Mouse (Mus musculus): Measurements from ENCODE around the gene Prn. TPM values are rescaled to one million over a fixed set of nuclear protein-coding genes. Genes with fewer than 3 reads are reported as not detected.

Gene Prn
- 0.35 TPM in 1 of 2 replicates, not detected in the other for polyA plus RNA-seq (2016; fragmentation: Nextera tagmentation; extraction: Ambion mirVana)

GRCm38 (mm10) chr2:131909683-131910572, at the start of gene Prn, which contains the start of gene Prnp:
Prn (plus strand) TSS chr2:131909957.
Prnp (plus strand) TSS chr2:131909928.
- Histone ChIP-seq H3K27me3 (ENCODE audit: insufficient read depth, poor library complexity, severe bottlenecking) (no peaks in the 10 kb centered on the region), H3K36me3 (no peaks in the 10 kb centered on the region), H3K9me3 (no peaks in the 10 kb centered on the region), H3K4me3 (peak within 1 kb of the TSS; percentile 86), H3K27ac (peak within 1 kb of the TSS; percentile 90), H3K4me1 (peaks cover 35% of the 10 kb centered on the region)
- peak; percentile 96 for DNase-seq (ENCODE audit: low spot score)
- 6% methylated on average over 52 of the region's 52 CpGs for WGBS

DNA sequence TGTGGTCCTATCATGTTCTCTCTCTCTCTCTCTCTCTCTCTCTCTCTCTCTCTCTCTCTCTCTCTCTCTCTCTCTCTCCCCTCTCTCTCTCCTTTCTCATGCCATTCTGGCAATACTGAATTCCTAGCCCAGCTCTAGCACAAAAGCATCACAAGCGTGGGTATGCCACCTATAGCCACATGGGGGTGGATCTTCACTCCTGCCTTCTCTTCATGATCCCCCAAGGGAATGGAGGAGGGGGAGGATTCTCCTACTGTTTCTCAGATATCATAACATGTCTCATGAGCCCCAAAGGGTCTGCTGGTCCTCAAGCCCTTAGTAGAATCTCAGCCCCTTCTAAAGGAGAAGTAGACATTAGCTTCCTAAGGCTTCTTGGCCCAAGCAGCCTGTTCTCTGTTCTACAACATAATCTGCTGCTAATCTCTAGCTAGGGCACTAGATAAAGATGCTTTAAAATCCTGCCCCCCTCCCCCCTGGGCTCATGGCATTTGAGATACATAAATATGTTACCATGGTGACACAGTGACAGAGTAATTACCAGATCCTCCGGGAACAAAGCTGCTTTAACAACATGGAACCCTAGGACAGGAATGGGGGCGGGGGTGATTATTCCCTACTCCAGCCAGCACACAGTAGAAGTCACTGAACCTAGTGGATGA, 47.0 kb upstream of the Prn start:
- no peak for DNase-seq (ENCODE audit: low spot score)
- H3K36me3 ChIP-seq = no peaks in the 10 kb centered on the region
- H3K4me3 ChIP-seq = no peak overlapping the region
- WGBS = 65% methylated on average over 3 of the region's 3 CpGs
- H3K4me1 ChIP-seq = peaks cover 14% of the 10 kb centered on the region
- H3K27me3 ChIP-seq (ENCODE audit: insufficient read depth, poor library complexity, severe bottlenecking) = no peaks in the 10 kb centered on the region
- H3K27ac ChIP-seq = no peak overlapping the region
- no peaks in the 10 kb centered on the region for H3K9me3 ChIP-seq

GRCm38 (mm10) chr2:131863472-131863871, 46.3 kb upstream of the Prn start:
- Histone ChIP-seq H3K27me3 (ENCODE audit: insufficient read depth, poor library complexity, severe bottlenecking) (no peaks in the 10 kb centered on the region), H3K27ac (no peak overlapping the region), H3K4me3 (no peak overlapping the region), H3K36me3 (no peaks in the 10 kb centered on the region), H3K9me3 (no peaks in the 10 kb centered on the region), H3K4me1 (peaks cover 11% of the 10 kb centered on the region)
- 57% methylated on average over 3 of the region's 3 CpGs for WGBS
- DNase-seq (ENCODE audit: low spot score) = no peak

DNA sequence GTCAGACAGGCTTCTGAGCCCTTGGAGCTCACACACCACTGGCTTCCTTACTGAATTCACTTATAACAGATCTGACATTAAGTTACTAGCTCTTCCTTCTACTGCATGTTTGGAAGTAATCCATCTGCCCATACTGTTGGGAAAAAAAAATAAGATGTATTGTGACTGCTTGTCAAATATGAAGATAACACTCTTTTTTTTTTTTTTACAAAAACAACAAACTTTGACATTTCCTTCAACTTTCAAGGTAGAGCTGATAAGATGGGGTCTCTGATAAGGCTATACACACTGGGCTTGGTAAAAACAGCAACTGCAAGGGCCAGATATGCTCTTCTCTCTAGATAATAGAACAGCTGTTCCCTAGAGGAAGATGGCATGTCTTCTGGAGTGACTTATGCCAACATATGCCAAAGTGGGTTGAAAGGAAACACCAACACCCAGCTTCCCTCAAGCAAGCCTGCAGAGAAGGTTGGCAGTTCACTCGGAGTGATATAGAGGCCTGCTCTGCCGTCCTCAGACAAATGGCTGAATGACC, 45.4 kb upstream of the Prn start:
- no peaks in the 10 kb centered on the region for H3K36me3 ChIP-seq
- DNase-seq (ENCODE audit: low spot score) = no peak
- no peak overlapping the region for H3K4me3 ChIP-seq
- no peaks in the 10 kb centered on the region for H3K9me3 ChIP-seq
- 77% methylated on average over 2 of the region's 2 CpGs for WGBS
- no peak overlapping the region for H3K27ac ChIP-seq
- H3K27me3 ChIP-seq (ENCODE audit: insufficient read depth, poor library complexity, severe bottlenecking) = no peaks in the 10 kb centered on the region
- peaks cover 11% of the 10 kb centered on the region for H3K4me1 ChIP-seq

GRCm38 (mm10) chr2:131866676-131867075, 43.1 kb upstream of the Prn start:
- no peak overlapping the region for H3K4me3 ChIP-seq
- no peaks in the 10 kb centered on the region for H3K36me3 ChIP-seq
- no peaks in the 10 kb centered on the region for H3K27me3 ChIP-seq (ENCODE audit: insufficient read depth, poor library complexity, severe bottlenecking)
- no peaks in the 10 kb centered on the region for H3K9me3 ChIP-seq
- DNase-seq (ENCODE audit: low spot score) = no peak
- peaks cover 11% of the 10 kb centered on the region for H3K4me1 ChIP-seq
- no peak overlapping the region for H3K27ac ChIP-seq

DNA sequence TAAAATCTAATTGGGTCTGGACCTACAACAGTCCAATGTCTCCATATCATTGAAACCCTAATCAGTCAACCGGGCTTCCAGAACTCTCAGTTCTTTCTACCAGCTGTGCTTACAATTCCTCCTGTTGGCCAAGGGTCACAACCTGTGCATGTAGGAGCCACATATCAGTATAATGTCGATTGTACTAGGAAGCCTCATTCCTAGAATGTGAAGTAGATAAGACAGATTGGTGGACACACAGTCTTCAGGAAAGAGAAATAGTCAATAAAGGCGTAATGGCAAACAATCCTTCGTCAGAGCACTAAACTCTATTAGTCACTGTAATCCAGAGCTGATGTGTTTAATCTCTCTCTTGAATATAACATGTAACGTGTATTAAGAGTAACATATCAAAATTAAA, 40.8 kb upstream of the Prn start:
- Histone ChIP-seq H3K36me3 (no peaks in the 10 kb centered on the region), H3K4me1 (no peaks in the 10 kb centered on the region), H3K9me3 (0 out of 2 replicates have a peak, but pooled peaks cover 3% of the 10 kb centered on the region), H3K4me3 (no peak overlapping the region), H3K27me3 (ENCODE audit: insufficient read depth, poor library complexity, severe bottlenecking) (no peaks in the 10 kb centered on the region), H3K27ac (no peak overlapping the region)
- WGBS = 81% methylated on average over 5 of the region's 5 CpGs
- DNase-seq (ENCODE audit: low spot score) = no peak

- Histone ChIP-seq H3K4me3 (no peak overlapping the region), H3K27ac (no peak overlapping the region), H3K9me3 (0 out of 2 replicates have a peak, but pooled peaks cover 3% of the 10 kb centered on the region), H3K36me3 (no peaks in the 10 kb centered on the region), H3K27me3 (ENCODE audit: insufficient read depth, poor library complexity, severe bottlenecking) (no peaks in the 10 kb centered on the region), H3K4me1 (no peaks in the 10 kb centered on the region)
- DNase-seq (ENCODE audit: low spot score) = no peak
- 50% methylated on average over 1 of the region's 1 CpGs for WGBS
These were observed 36.4 kb upstream of the Prn start for GRCm38 (mm10) chr2:131873376-131873775.

DNA sequence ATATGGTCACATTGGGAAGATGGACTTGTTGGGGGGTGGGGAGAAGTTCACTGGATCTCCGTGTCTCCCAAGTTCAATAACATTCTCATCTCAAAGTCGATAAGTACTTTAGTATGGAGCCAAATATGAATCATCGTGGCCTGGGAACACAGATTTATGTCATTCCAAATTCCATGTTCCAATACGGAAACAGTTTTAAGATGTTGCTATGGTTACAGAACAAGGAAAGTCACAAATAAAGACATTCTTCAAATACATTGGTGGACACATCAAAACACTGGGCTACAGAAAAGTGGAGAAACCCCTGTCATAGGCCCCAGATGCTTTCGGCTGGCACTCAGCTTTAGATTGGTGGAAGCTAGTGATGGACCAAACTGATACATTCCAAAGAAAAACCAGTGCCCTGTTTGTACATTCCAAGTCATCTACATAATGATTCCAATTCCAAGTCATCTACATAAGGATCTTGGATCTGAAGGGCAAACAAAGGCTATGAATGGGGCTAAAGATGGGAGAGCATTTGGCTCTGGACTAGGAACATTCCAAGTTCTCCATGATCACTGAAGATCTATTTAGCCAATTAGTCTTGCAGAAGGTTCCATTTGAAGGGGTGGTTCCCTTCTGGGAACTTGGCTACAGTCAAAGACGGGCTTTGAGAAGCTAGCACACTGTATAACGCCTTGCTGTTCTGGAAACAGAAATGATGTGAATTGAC, 33.0 kb upstream of the Prn start:
- 89% methylated on average over 7 of the region's 7 CpGs for WGBS
- DNase-seq (ENCODE audit: low spot score) = no peak
- H3K4me1 ChIP-seq = no peaks in the 10 kb centered on the region

DNA sequence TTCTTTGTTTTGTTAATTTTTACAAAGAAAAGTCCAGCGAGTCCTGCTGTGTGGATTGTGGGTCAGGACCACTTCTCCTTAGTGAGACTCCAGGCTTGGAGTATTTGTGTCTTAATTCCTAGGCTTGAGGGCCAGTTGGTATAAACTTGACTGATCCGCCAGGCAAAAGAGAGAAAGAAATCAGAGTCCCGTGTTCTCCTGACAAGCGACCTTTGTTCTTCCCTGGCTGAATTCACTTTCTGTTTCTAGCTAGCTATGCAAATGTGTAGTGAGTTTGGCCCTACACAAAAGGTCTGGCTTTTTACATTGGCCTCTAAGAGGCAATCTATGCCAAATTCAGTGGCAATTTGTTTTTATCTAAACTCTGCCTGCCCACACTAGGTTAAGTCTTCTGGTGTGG, 28.0 kb upstream of the Prn start:
- no peak for DNase-seq (ENCODE audit: low spot score)
- no peaks in the 10 kb centered on the region for H3K9me3 ChIP-seq
- H3K4me1 ChIP-seq = peaks cover 12% of the 10 kb centered on the region
- no peaks in the 10 kb centered on the region for H3K36me3 ChIP-seq
- H3K27me3 ChIP-seq (ENCODE audit: insufficient read depth, poor library complexity, severe bottlenecking) = no peaks in the 10 kb centered on the region
- no peak overlapping the region for H3K4me3 ChIP-seq
- 68% methylated on average over 4 of the region's 4 CpGs for WGBS
- H3K27ac ChIP-seq = no peak overlapping the region

More for the DNA sequence above, 33.0 kb upstream of the Prn start:
- Histone ChIP-seq H3K27me3 (ENCODE audit: insufficient read depth, poor library complexity, severe bottlenecking) (no peaks in the 10 kb centered on the region), H3K36me3 (no peaks in the 10 kb centered on the region), H3K4me3 (no peak overlapping the region), H3K9me3 (0 out of 2 replicates have a peak, but pooled peaks cover 3% of the 10 kb centered on the region), H3K27ac (no peak overlapping the region)

GRCm38 (mm10) chr2:131883136-131883535, 26.6 kb upstream of the Prn start:
- DNase-seq (ENCODE audit: low spot score) = no peak
- H3K9me3 ChIP-seq = no peaks in the 10 kb centered on the region
- no peaks in the 10 kb centered on the region for H3K36me3 ChIP-seq
- peaks cover 12% of the 10 kb centered on the region for H3K4me1 ChIP-seq
- no peak overlapping the region for H3K4me3 ChIP-seq
- H3K27me3 ChIP-seq (ENCODE audit: insufficient read depth, poor library complexity, severe bottlenecking) = no peaks in the 10 kb centered on the region
- 41% methylated on average over 2 of the region's 2 CpGs for whole genome bisulfite sequencing
- H3K27ac ChIP-seq = no peak overlapping the region

- Histone ChIP-seq H3K27ac (no peak overlapping the region), H3K36me3 (no peaks in the 10 kb centered on the region), H3K4me3 (no peak overlapping the region), H3K9me3 (no peaks in the 10 kb centered on the region), H3K27me3 (ENCODE audit: insufficient read depth, poor library complexity, severe bottlenecking) (no peaks in the 10 kb centered on the region), H3K4me1 (peaks cover 37% of the 10 kb centered on the region)
- DNase-seq (ENCODE audit: low spot score) = no peak
- WGBS = 78% methylated on average over 6 of the region's 6 CpGs
These were observed 23.1 kb upstream of the Prn start for GRCm38 (mm10) chr2:131886503-131887160.

GRCm38 (mm10) chr2:131888233-131888632, 21.5 kb upstream of the Prn start:
- DNase-seq (ENCODE audit: low spot score) = no peak
- H3K27ac ChIP-seq = no peak overlapping the region
- H3K9me3 ChIP-seq = no peaks in the 10 kb centered on the region
- H3K4me3 ChIP-seq = no peak overlapping the region
- H3K27me3 ChIP-seq (ENCODE audit: insufficient read depth, poor library complexity, severe bottlenecking) = no peaks in the 10 kb centered on the region
- H3K36me3 ChIP-seq = no peaks in the 10 kb centered on the region
- peaks cover 40% of the 10 kb centered on the region for H3K4me1 ChIP-seq
- 76% methylated on average over 7 of the region's 7 CpGs for WGBS

Data from heart, embryonic 10.5 days (tissue).